In genomic region chr9:63973662-63974190, GRCm38 (mm10) we compare ENCODE assay signal across 9 mouse cellular contexts. TPM values are rescaled to one million over a fixed set of nuclear protein-coding genes. Genes with fewer than 3 reads are reported as not detected.
DNase-seq lines count a peak whose midpoint lies in the region; ATAC-seq and TF ChIP-seq lines count a peak whose summit lies in the region.
"Had no signal": no experiment of that assay in that cellular context is flagged by ENCODE, and none has a peak within 500 bp of the region (broad histone marks: within the 10 kb centered on the region; RNA-seq: fewer than 3 reads in every experiment).

No protein-coding gene starts in this region.

- intact Hi-C loops in gastrocnemius, adult 2 months (cut with DNase I), result no loop called here

- H3K4me2 ChIP-seq in intestine, embryonic 14.5 days (ENCODE audit: low read length), result no peak overlapping the region
- no peak overlapping the region for H3K4me2 ChIP-seq in intestine, postnatal 0 days (replicated peaks; ENCODE audit: low read depth)
- H3K4me2 ChIP-seq in intestine, embryonic 15.5 days (replicated peaks), result no peak overlapping the region

- DNase-seq in gastrocnemius, adult 2 months, result no peak
- DNase-seq in gastrocnemius, postnatal 10 days, result no peak
- DNase-seq in intestine, embryonic 14.5 days (ENCODE audit: low spot score), result no peak
- DNase-seq in NIH3T3 (ENCODE audit: low read depth) (peak; percentile 21), liver (no peak)
- DNase-seq in spleen, postnatal 4 days (ENCODE audit: low spot score in 2 of 2), result no peak
- DNase-seq: cerebellum, adult 9-11 months had no signal

- no peaks in the 10 kb centered on the region for H3K9me3 ChIP-seq in intestine, embryonic 14.5 days (ENCODE audit: control insufficient read depth, low read length)
- no peaks in the 10 kb centered on the region for H3K9me3 ChIP-seq in intestine, postnatal 0 days (ENCODE audit: control insufficient read depth)
- H3K9me3 ChIP-seq in intestine, embryonic 15.5 days, result no peaks in the 10 kb centered on the region

- H3K36me3 ChIP-seq in intestine, embryonic 14.5 days (ENCODE audit: control insufficient read depth, insufficient read depth, low read length), result no peaks in the 10 kb centered on the region; the same call in 1 of the 2 replicates
- peaks cover 2% of the 10 kb centered on the region; the same call in 1 of the 2 replicates for H3K36me3 ChIP-seq in intestine, postnatal 0 days (ENCODE audit: control insufficient read depth, insufficient read depth)
- H3K36me3 ChIP-seq in intestine, embryonic 15.5 days, result no peaks in the 10 kb centered on the region

- no peaks in the 10 kb centered on the region for H3K27me3 ChIP-seq in intestine, embryonic 14.5 days (replicated peaks; ENCODE audit: control insufficient read depth, insufficient read depth, low read length)
- H3K27me3 ChIP-seq in intestine, postnatal 0 days (replicated peaks; ENCODE audit: control insufficient read depth, insufficient read depth, low read length), result no peaks in the 10 kb centered on the region
- no peaks in the 10 kb centered on the region for H3K27me3 ChIP-seq in intestine, embryonic 15.5 days (replicated peaks)

- H3K27ac ChIP-seq in gastrocnemius, adult 2 months, result peak overlapping the region; percentile 73
- peak overlapping the region; percentile 57; the same call in 1 of the 2 replicates for H3K27ac ChIP-seq in intestine, embryonic 14.5 days (ENCODE audit: low read depth)
- no peak overlapping the region for H3K27ac ChIP-seq in intestine, postnatal 0 days (ENCODE audit: low read depth, low read length)
- H3K27ac ChIP-seq in intestine, embryonic 15.5 days, result peak overlapping the region; percentile 34; the same call in 1 of the 2 replicates

- no peak for TF ChIP-seq CTCF in gastrocnemius, adult 2 months (IDR thresholded peaks at IDR 0.05)
- no peak for TF ChIP-seq CTCF in intestine, postnatal 0 days (IDR thresholded peaks at IDR 0.05; ENCODE audit: low read depth)

- ATAC-seq in intestine, embryonic 14.5 days (replicated peaks; ENCODE audit: low FRiP score, low TSS enrichment, low read depth), result no peak
- ATAC-seq in intestine, postnatal 0 days, result no peak
- ATAC-seq in intestine, embryonic 15.5 days, result no peak

- H3K9ac ChIP-seq in intestine, embryonic 14.5 days (ENCODE audit: low read length), result no peak overlapping the region
- no peak overlapping the region for H3K9ac ChIP-seq in intestine, postnatal 0 days (ENCODE audit: low read depth, low read length)
- H3K9ac ChIP-seq in intestine, embryonic 15.5 days, result no peak overlapping the region

- H3K4me1 ChIP-seq in intestine, embryonic 14.5 days (replicated peaks; ENCODE audit: control insufficient read depth, insufficient read depth, low read length), result peaks cover 66% of the 10 kb centered on the region
- H3K4me1 ChIP-seq in intestine, postnatal 0 days (replicated peaks; ENCODE audit: control insufficient read depth, insufficient read depth, low read length), result 0 out of 2 replicates have a peak, but pooled peaks cover 6% of the 10 kb centered on the region
- peaks cover 74% of the 10 kb centered on the region for H3K4me1 ChIP-seq in intestine, embryonic 15.5 days (replicated peaks)

- no peak overlapping the region for H3K4me3 ChIP-seq in gastrocnemius, adult 2 months
- H3K4me3 ChIP-seq in intestine, embryonic 14.5 days (ENCODE audit: low read depth, low read length), result no peak overlapping the region
- H3K4me3 ChIP-seq in intestine, postnatal 0 days (ENCODE audit: low read depth, low read length), result no peak overlapping the region
- no peak overlapping the region for H3K4me3 ChIP-seq in intestine, embryonic 15.5 days (replicated peaks)

- 45% methylated on average over 14 of the region's 14 CpGs for WGBS in intestine, embryonic 14.5 days
- 59% methylated on average over 14 of the region's 14 CpGs for WGBS in intestine, postnatal 0 days
- WGBS in intestine, embryonic 15.5 days, result 54% methylated on average over 14 of the region's 14 CpGs

RNA-seq across cellular contexts. Expression of gene Smad6, which starts 48.1 kb away (rescaled TPM):
- total RNA-seq in gastrocnemius, adult 2 months (2021), result 1 to 10 TPM; 2.2 to 5.7 TPM
- 1 to 10 TPM; 3.0 to 4.6 TPM for total RNA-seq in gastrocnemius, postnatal 10 days (2021)
- polyA plus RNA-seq in intestine, embryonic 14.5 days (2014; fragmentation: Nextera tagmentation; extraction: Ambion mirVana), result 8.5 and 9.3 TPM in 2 replicates
- polyA plus RNA-seq in intestine, postnatal 0 days (2015; fragmentation: Nextera tagmentation; extraction: Ambion mirVana), result 5.4 and 6.1 TPM in 2 replicates
- polyA plus RNA-seq in intestine, embryonic 15.5 days (2015; fragmentation: Nextera tagmentation; extraction: Ambion mirVana), result 11.9 and 13.0 TPM in 2 replicates
